Comparison of ENCODE assay signal across 7 mouse cellular contexts in genomic region chr7:28386462-28386861, GRCm38 (mm10). TPM values are rescaled to one million over a fixed set of nuclear protein-coding genes. Genes with fewer than 3 reads are reported as not detected.
DNase-seq lines count a peak whose midpoint lies in the region; ATAC-seq lines count a peak whose summit lies in the region.

No protein-coding gene starts in this region.

- peak; percentile 29 for ATAC-seq in intestine, embryonic 15.5 days
- peak; percentile 66 for ATAC-seq in limb, embryonic 11.5 days (ENCODE audit: insufficient number of reproducible peaks, low FRiP score, low TSS enrichment, low read depth)
- ATAC-seq in midbrain, embryonic 12.5 days (ENCODE audit: low FRiP score, low read depth), result peak; percentile 47; the same call in 1 of the 2 replicates

- H3K27ac ChIP-seq in intestine, embryonic 15.5 days, result 0 out of 2 replicates have a peak overlapping the region, but pooled peaks have one; percentile 0
- H3K27ac ChIP-seq in limb, embryonic 11.5 days (replicated peaks; ENCODE audit: low read depth, low read length), result no peak overlapping the region
- no peak overlapping the region for H3K27ac ChIP-seq in midbrain, embryonic 12.5 days (replicated peaks)

- 5% methylated on average over 4 of the region's 4 CpGs for WGBS in intestine, embryonic 15.5 days
- 13% methylated on average over 4 of the region's 4 CpGs for WGBS in limb, embryonic 11.5 days
- WGBS in midbrain, embryonic 12.5 days, result 29% methylated on average over 4 of the region's 4 CpGs

- DNase-seq in adrenal gland, adult (ENCODE audit: inconsistent age in 2 of 2, low spot score in 1 of 2), result peak; percentile 82 to 92
- peak; percentile 90 for DNase-seq in embryo, embryonic 10 days (ENCODE audit: low spot score)
- peak; percentile 91 for DNase-seq in gastrocnemius, postnatal 10 days
- peak; percentile 95 for DNase-seq in limb, embryonic 11.5 days (ENCODE audit: low spot score)
- peak; percentile 73 for DNase-seq in spleen, adult 12 weeks (ENCODE audit: low spot score)

- no peaks in the 10 kb centered on the region for H3K9me3 ChIP-seq in intestine, embryonic 15.5 days
- no peaks in the 10 kb centered on the region for H3K9me3 ChIP-seq in limb, embryonic 11.5 days (ENCODE audit: control insufficient read depth, low read length)
- no peaks in the 10 kb centered on the region for H3K9me3 ChIP-seq in midbrain, embryonic 12.5 days

- H3K4me1 ChIP-seq in intestine, embryonic 15.5 days (replicated peaks), result peaks cover 29% of the 10 kb centered on the region
- H3K4me1 ChIP-seq in limb, embryonic 11.5 days (ENCODE audit: control insufficient read depth, insufficient read depth, low read length), result peaks cover 16% of the 10 kb centered on the region
- H3K4me1 ChIP-seq in midbrain, embryonic 12.5 days, result peaks cover 22% of the 10 kb centered on the region

- no peak overlapping the region for H3K9ac ChIP-seq in intestine, embryonic 15.5 days
- no peak overlapping the region for H3K9ac ChIP-seq in limb, embryonic 11.5 days (ENCODE audit: low read length)
- H3K9ac ChIP-seq in midbrain, embryonic 12.5 days (replicated peaks), result no peak overlapping the region

- no peak overlapping the region for H3K4me3 ChIP-seq in intestine, embryonic 15.5 days (replicated peaks)
- H3K4me3 ChIP-seq in limb, embryonic 11.5 days (ENCODE audit: low read depth, low read length), result no peak overlapping the region
- no peak overlapping the region for H3K4me3 ChIP-seq in midbrain, embryonic 12.5 days

- 0 out of 2 replicates have a peak, but pooled peaks cover 18% of the 10 kb centered on the region for H3K36me3 ChIP-seq in intestine, embryonic 15.5 days
- H3K36me3 ChIP-seq in limb, embryonic 11.5 days (ENCODE audit: control insufficient read depth, insufficient read depth, low read length), result peaks cover 11% of the 10 kb centered on the region
- H3K36me3 ChIP-seq in midbrain, embryonic 12.5 days, result peaks cover 44% of the 10 kb centered on the region

- no peaks in the 10 kb centered on the region for H3K27me3 ChIP-seq in intestine, embryonic 15.5 days (replicated peaks)
- no peaks in the 10 kb centered on the region for H3K27me3 ChIP-seq in limb, embryonic 11.5 days (ENCODE audit: control insufficient read depth, insufficient read depth, low read length)
- H3K27me3 ChIP-seq in midbrain, embryonic 12.5 days, result no peaks in the 10 kb centered on the region

- H3K4me2 ChIP-seq in intestine, embryonic 15.5 days (replicated peaks), result no peak overlapping the region
- H3K4me2 ChIP-seq in limb, embryonic 11.5 days (ENCODE audit: low read depth, severe bottlenecking), result no peak overlapping the region
- H3K4me2 ChIP-seq in midbrain, embryonic 12.5 days (replicated peaks), result no peak overlapping the region

RNA-seq across cellular contexts. Expression of gene Med29, which starts 6.0 kb away (rescaled TPM):
- total RNA-seq in gastrocnemius, postnatal 10 days (2021), result 10 to 100 TPM; 22.6 to 23.0 TPM
- polyA plus RNA-seq in intestine, embryonic 15.5 days (2015; fragmentation: Nextera tagmentation; extraction: Ambion mirVana), result 48.3 and 50.0 TPM in 2 replicates
- polyA plus RNA-seq in limb, embryonic 11.5 days (2014; fragmentation: Nextera tagmentation; extraction: Ambion mirVana), result 51.5 and 53.5 TPM in 2 replicates
- polyA plus RNA-seq in midbrain, embryonic 12.5 days (2016; fragmentation: Nextera tagmentation; extraction: Ambion mirVana), result 45.3 and 46.9 TPM in 2 replicates

RNA-seq across cellular contexts. Expression of gene Paf1, which starts 6.3 kb away (rescaled TPM):
- total RNA-seq in gastrocnemius, postnatal 10 days (2021), result 10 to 100 TPM; 36.5 to 46.2 TPM
- polyA plus RNA-seq in intestine, embryonic 15.5 days (2015; fragmentation: Nextera tagmentation; extraction: Ambion mirVana), result 70.8 and 78.9 TPM in 2 replicates
- polyA plus RNA-seq in limb, embryonic 11.5 days (2014; fragmentation: Nextera tagmentation; extraction: Ambion mirVana), result 83.5 and 94.9 TPM in 2 replicates
- polyA plus RNA-seq in midbrain, embryonic 12.5 days (2016; fragmentation: Nextera tagmentation; extraction: Ambion mirVana), result 83.2 and 86.0 TPM in 2 replicates

RNA-seq across cellular contexts. Expression of gene Zfp36, which starts 6.4 kb away (rescaled TPM):
- total RNA-seq in gastrocnemius, postnatal 10 days (2021), result 10 to 100 TPM in 1 of 2 experiments, 1 to 10 TPM in 1; 8.1 to 10.5 TPM
- 27.2 and 28.1 TPM in 2 replicates for polyA plus RNA-seq in intestine, embryonic 15.5 days (2015; fragmentation: Nextera tagmentation; extraction: Ambion mirVana)
- polyA plus RNA-seq in limb, embryonic 11.5 days (2014; fragmentation: Nextera tagmentation; extraction: Ambion mirVana), result 5.6 and 6.1 TPM in 2 replicates
- polyA plus RNA-seq in midbrain, embryonic 12.5 days (2016; fragmentation: Nextera tagmentation; extraction: Ambion mirVana), result 4.9 and 5.4 TPM in 2 replicates

RNA-seq across cellular contexts. Expression of gene Plekhg2, which starts 14.1 kb away (rescaled TPM):
- 10 to 100 TPM; 18.7 to 30.0 TPM for total RNA-seq in gastrocnemius, postnatal 10 days (2021)
- polyA plus RNA-seq in intestine, embryonic 15.5 days (2015; fragmentation: Nextera tagmentation; extraction: Ambion mirVana), result 40.2 and 41.7 TPM in 2 replicates
- polyA plus RNA-seq in limb, embryonic 11.5 days (2014; fragmentation: Nextera tagmentation; extraction: Ambion mirVana), result 73.2 and 79.6 TPM in 2 replicates
- 71.6 and 78.6 TPM in 2 replicates for polyA plus RNA-seq in midbrain, embryonic 12.5 days (2016; fragmentation: Nextera tagmentation; extraction: Ambion mirVana)

RNA-seq across cellular contexts. Expression of gene Rps16, which starts 36.0 kb away (rescaled TPM):
- 100 to 1,000 TPM; 757 to 807 TPM for total RNA-seq in gastrocnemius, postnatal 10 days (2021)
- 1,085 and 1,147 TPM in 2 replicates for polyA plus RNA-seq in intestine, embryonic 15.5 days (2015; fragmentation: Nextera tagmentation; extraction: Ambion mirVana)
- polyA plus RNA-seq in limb, embryonic 11.5 days (2014; fragmentation: Nextera tagmentation; extraction: Ambion mirVana), result 1,100 and 1,120 TPM in 2 replicates
- polyA plus RNA-seq in midbrain, embryonic 12.5 days (2016; fragmentation: Nextera tagmentation; extraction: Ambion mirVana), result 544 and 582 TPM in 2 replicates
